Mouse (Mus musculus) forebrain, embryonic 14.5 days (tissue): ENCODE results near the gene Sqor. TPM values are rescaled to one million over a fixed set of nuclear protein-coding genes. Genes with fewer than 3 reads are reported as not detected.

ENCODE experiments used
- ATAC-seq: fragments of 200-750 bp; cut with Nextera tagmentation; 2 replicates; pipeline ENCODE4 v1.8.0; 2017; ENCODE audit warnings: mild to moderate bottlenecking, moderate library complexity
- DNase-seq: peaks from one replicate; pipeline ENCODE4 v3.0.0-alpha.2; 2015; ENCODE audit warnings: low spot score
- H3K27ac ChIP-seq: fragments of 300-500 bp; sonication (generic); 2 replicates; pipeline ENCODE4 v1.5.1; 2014; ENCODE audit warnings: low read depth, mild to moderate bottlenecking, control low read depth, low read length, moderate library complexity
- H3K27me3 ChIP-seq: fragments of 300-500 bp; sonication (generic); replicated peaks from 2 replicates; pipeline ENCODE4 v1.6.1; 2014; ENCODE audit warnings: low read length, control low read depth, mixed read lengths; ENCODE audit not compliant: control insufficient read depth, insufficient read depth
- H3K36me3 ChIP-seq: fragments of 300-500 bp; sonication (generic); 2 replicates; pipeline ENCODE4 v1.6.1; 2014; ENCODE audit warnings: low read length, control low read depth; ENCODE audit not compliant: control insufficient read depth, insufficient read depth
- H3K4me1 ChIP-seq: fragments of 300-500 bp; sonication (generic); 2 replicates; pipeline ENCODE4 v1.6.1; 2014; ENCODE audit warnings: antibody characterized with exemption, low read length, control low read depth; ENCODE audit not compliant: control insufficient read depth, insufficient read depth
- H3K4me2 ChIP-seq: fragments of 300-500 bp; sonication (generic); 2 replicates; pipeline ENCODE4 v1.6.1; 2014; ENCODE audit warnings: mild to moderate bottlenecking, control low read depth, low read length
- H3K4me3 ChIP-seq: fragments of 300-500 bp; sonication (generic); 2 replicates; pipeline ENCODE4 v1.5.1; 2014; ENCODE audit warnings: low read depth, low read length, control low read depth
- H3K9ac ChIP-seq: fragments of 300-500 bp; sonication (generic); 2 replicates; pipeline ENCODE4 v1.6.1; 2014; ENCODE audit warnings: mild to moderate bottlenecking, low read length, control low read depth, moderate library complexity
- H3K9me3 ChIP-seq: fragments of 300-500 bp; sonication (generic); replicated peaks from 2 replicates; pipeline ENCODE4 v1.6.1; 2016; ENCODE audit warnings: low read length, control low read depth, mixed read lengths; ENCODE audit not compliant: control insufficient read depth
- WGBS: fragments of 180-500 bp; shearing (Covaris S2); extraction: QIAGEN DNeasy Blood & Tissue Kit; methylation state at CpG from one replicate; pipeline ENCODE4 v1.1.7; 2014; 5-methylcytosine and 5-hydroxymethylcytosine counted together
- polyA plus RNA-seq: library from polyadenylated mRNA; unstranded; fragments of >200 nt; fragmentation: Nextera tagmentation; extraction: Ambion mirVana; gene quantifications from 2 replicates; pipeline ENCODE4 v1.2.1, GENCODE M21; 2014

The Sqor gene
- polyA plus RNA-seq, 1 experiment from 2014 or later: 2.8 TPM

- no peak for ATAC-seq
- no peak for DNase-seq
- Histone ChIP-seq H3K27ac (no peak overlapping the region), H3K9ac (no peak overlapping the region), H3K4me3 (no peak overlapping the region), H3K36me3 (no peaks in the 10 kb centered on the region), H3K4me1 (no peaks in the 10 kb centered on the region), H3K27me3 (no peaks in the 10 kb centered on the region), H3K9me3 (no peaks in the 10 kb centered on the region), H3K4me2 (no peak overlapping the region)
- WGBS: 80% methylated on average over 2 of the region's 2 CpGs
Measured at GRCm38 (mm10) chr2:122776823-122777222, 11.8 kb downstream of the Sqor start.

GRCm38 (mm10) chr2:122779967-122780366 lies 14.9 kb downstream of the Sqor start:
- no peak overlapping the region for H3K4me3 ChIP-seq
- no peak overlapping the region for H3K9ac ChIP-seq
- 81% methylated on average over 5 of the region's 5 CpGs for WGBS
- no peaks in the 10 kb centered on the region for H3K4me1 ChIP-seq
- H3K27me3 ChIP-seq: no peaks in the 10 kb centered on the region
- no peak overlapping the region for H3K27ac ChIP-seq
- H3K36me3 ChIP-seq: no peaks in the 10 kb centered on the region
- DNase-seq: no peak
- H3K9me3 ChIP-seq: no peaks in the 10 kb centered on the region
- H3K4me2 ChIP-seq: no peak overlapping the region
- no peak for ATAC-seq

GRCm38 (mm10) chr2:122780447-122780846 lies 15.4 kb downstream of the Sqor start:
- 80% methylated on average over 3 of the region's 3 CpGs for WGBS
- H3K36me3 ChIP-seq: no peaks in the 10 kb centered on the region
- no peak overlapping the region for H3K27ac ChIP-seq
- no peak overlapping the region for H3K4me2 ChIP-seq
- H3K4me1 ChIP-seq: no peaks in the 10 kb centered on the region
- no peak overlapping the region for H3K4me3 ChIP-seq
- no peak overlapping the region for H3K9ac ChIP-seq
- DNase-seq: no peak
- H3K27me3 ChIP-seq: no peaks in the 10 kb centered on the region
- ATAC-seq: no peak
- no peaks in the 10 kb centered on the region for H3K9me3 ChIP-seq

GRCm38 (mm10) chr2:122781590-122782356 lies 16.7 kb downstream of the Sqor start:
- Histone ChIP-seq H3K36me3 (no peaks in the 10 kb centered on the region), H3K9ac (no peak overlapping the region), H3K4me1 (no peaks in the 10 kb centered on the region), H3K4me3 (no peak overlapping the region), H3K9me3 (no peaks in the 10 kb centered on the region), H3K27ac (no peak overlapping the region), H3K4me2 (no peak overlapping the region), H3K27me3 (no peaks in the 10 kb centered on the region)
- ATAC-seq (no peak), DNase-seq (no peak)
- 80% methylated on average over 8 of the region's 8 CpGs for WGBS

DNA sequence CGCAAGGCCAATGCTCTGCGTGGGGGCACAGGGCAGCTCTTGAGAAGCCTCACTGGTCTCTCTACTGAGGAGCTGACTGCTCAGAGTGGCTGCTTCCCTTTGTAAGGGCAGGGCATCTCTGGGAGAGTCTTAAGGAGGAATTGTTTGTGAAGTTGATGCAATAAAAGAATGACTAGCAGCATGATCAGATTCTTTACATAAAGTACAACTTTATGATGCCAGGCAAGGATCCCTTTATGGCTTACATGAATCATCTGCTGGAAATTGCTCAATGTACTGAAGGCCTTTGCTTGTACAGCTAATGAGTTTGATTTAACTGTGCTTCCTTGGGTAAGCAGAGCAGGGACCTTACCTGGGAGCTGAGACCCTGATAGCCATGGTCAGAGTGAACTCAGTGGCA lies 18.7 kb downstream of the Sqor start:
- H3K4me2 ChIP-seq: no peak overlapping the region
- no peaks in the 10 kb centered on the region for H3K9me3 ChIP-seq
- ATAC-seq: no peak
- H3K4me3 ChIP-seq: no peak overlapping the region
- H3K9ac ChIP-seq: no peak overlapping the region
- 84% methylated on average over 2 of the region's 2 CpGs for WGBS
- H3K4me1 ChIP-seq: no peaks in the 10 kb centered on the region
- no peak for DNase-seq
- no peak overlapping the region for H3K27ac ChIP-seq
- no peaks in the 10 kb centered on the region for H3K36me3 ChIP-seq
- H3K27me3 ChIP-seq: no peaks in the 10 kb centered on the region

GRCm38 (mm10) chr2:122784701-122785100 lies 19.7 kb downstream of the Sqor start:
- H3K27ac ChIP-seq: no peak overlapping the region
- H3K4me3 ChIP-seq: no peak overlapping the region
- no peaks in the 10 kb centered on the region for H3K4me1 ChIP-seq
- 88% methylated on average over 3 of the region's 3 CpGs for whole genome bisulfite sequencing
- DNase-seq: no peak
- no peaks in the 10 kb centered on the region for H3K36me3 ChIP-seq
- no peak overlapping the region for H3K4me2 ChIP-seq
- no peaks in the 10 kb centered on the region for H3K27me3 ChIP-seq
- H3K9ac ChIP-seq: no peak overlapping the region
- no peak for ATAC-seq
- H3K9me3 ChIP-seq: no peaks in the 10 kb centered on the region

DNA sequence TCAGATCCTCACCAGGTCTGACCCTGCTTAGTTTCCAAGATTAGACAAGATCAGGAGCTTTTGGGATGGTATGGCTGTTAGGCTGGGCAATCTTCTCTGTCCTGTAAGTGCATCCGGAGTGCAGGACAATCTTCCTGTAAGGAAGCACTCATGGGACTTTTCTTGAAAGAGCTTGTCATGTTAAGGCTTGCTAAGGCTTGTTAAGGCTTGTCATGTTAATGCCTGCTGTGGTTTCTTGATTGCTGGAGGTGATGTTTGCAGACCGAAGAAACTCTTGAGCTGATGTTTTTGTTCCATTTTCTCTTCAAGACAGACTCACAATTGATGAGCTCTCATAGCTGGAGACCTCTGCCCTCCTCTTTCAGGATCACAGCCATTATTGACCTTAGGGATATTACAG lies 21.1 kb downstream of the Sqor start:
- Histone ChIP-seq H3K27ac (no peak overlapping the region), H3K4me2 (no peak overlapping the region), H3K9me3 (no peaks in the 10 kb centered on the region), H3K9ac (no peak overlapping the region), H3K4me3 (no peak overlapping the region), H3K4me1 (no peaks in the 10 kb centered on the region), H3K36me3 (no peaks in the 10 kb centered on the region), H3K27me3 (no peaks in the 10 kb centered on the region)
- 92% methylated on average over 2 of the region's 2 CpGs for WGBS
- ATAC-seq (no peak), DNase-seq (no peak)

- H3K9me3 ChIP-seq: no peaks in the 10 kb centered on the region
- H3K27me3 ChIP-seq: no peaks in the 10 kb centered on the region
- H3K4me2 ChIP-seq: no peak overlapping the region
- H3K4me1 ChIP-seq: no peaks in the 10 kb centered on the region
- ATAC-seq (no peak), DNase-seq (no peak)
- no peak overlapping the region for H3K9ac ChIP-seq
- H3K4me3 ChIP-seq: no peak overlapping the region
- 76% methylated on average over 7 of the region's 7 CpGs for WGBS
- H3K36me3 ChIP-seq: no peaks in the 10 kb centered on the region
- H3K27ac ChIP-seq: no peak overlapping the region
Measured at GRCm38 (mm10) chr2:122789311-122789710, 24.3 kb downstream of the Sqor start.

- Histone ChIP-seq H3K4me1 (no peaks in the 10 kb centered on the region), H3K9ac (no peak overlapping the region), H3K27ac (no peak overlapping the region), H3K9me3 (no peaks in the 10 kb centered on the region), H3K27me3 (no peaks in the 10 kb centered on the region), H3K36me3 (no peaks in the 10 kb centered on the region), H3K4me2 (no peak overlapping the region), H3K4me3 (no peak overlapping the region)
- no peak for ATAC-seq
- 67% methylated on average over 6 of the region's 6 CpGs for WGBS
- DNase-seq: no peak
Measured at GRCm38 (mm10) chr2:122789730-122790129, 24.7 kb downstream of the Sqor start.
